Mouse (Mus musculus): ENCODE results near the gene Stxbp1.
"Not testable (repeated sequence)": the region's sequence is repeated elsewhere in the genome, so short reads cannot be mapped to it uniquely, and the experiment has no call there.

Gene Stxbp1

GRCm38 (mm10) chr2:32870275-32871100 is 23.4 kb upstream of the Stxbp1 start:
- DNase-seq, result no peak

GRCm38 (mm10) chr2:32869721-32870274 is 22.8 kb upstream of the Stxbp1 start:
- no peak for DNase-seq

DNA sequence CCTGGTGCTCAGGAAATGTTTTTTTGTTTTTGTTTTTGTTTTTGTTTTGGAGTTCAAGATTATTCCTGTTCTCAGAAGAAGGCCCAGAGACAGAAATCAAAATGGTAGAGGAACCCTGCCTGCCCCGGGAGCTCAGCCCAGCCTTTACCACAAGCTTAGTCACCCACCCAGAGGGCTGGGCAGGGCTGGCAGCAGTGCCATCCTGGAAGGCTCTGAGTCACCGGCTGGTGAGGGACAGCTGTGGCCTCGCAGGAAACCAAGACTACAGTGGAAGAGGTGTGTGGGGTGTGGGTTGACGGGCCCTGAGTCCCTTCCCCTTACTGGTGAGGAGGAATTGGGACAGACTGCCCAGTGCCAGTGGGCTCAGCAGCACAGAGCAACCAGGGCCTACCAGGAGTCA is 20.3 kb upstream of the Stxbp1 start:
- no peak for DNase-seq

DNA sequence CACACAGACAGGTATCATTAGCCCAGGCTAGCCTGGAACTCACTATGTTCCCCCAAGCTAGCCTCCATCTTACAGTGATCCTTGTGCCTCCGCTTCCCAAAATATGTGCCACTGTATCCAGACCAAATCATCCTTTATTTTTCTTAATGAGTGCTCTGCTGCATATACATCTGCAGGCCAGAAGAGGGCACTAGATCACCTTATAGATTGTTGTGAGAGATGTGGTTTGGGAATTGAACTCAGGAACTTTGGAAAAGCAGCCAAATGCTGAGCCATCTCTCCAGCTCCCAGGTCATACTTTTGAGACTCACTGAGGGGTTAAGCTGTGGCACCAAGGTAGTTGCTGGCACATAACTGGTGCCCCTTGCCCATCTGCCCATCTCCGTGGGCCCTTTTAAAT is 17.7 kb upstream of the Stxbp1 start:
- DNase-seq, result no peak

- no peak for DNase-seq
Observed at GRCm38 (mm10) chr2:32863317-32863716, 16.3 kb upstream of the Stxbp1 start.

GRCm38 (mm10) chr2:32860799-32861198 is 13.8 kb upstream of the Stxbp1 start:
- no peak for DNase-seq

- no peak for DNase-seq
Observed at GRCm38 (mm10) chr2:32859622-32860012, 12.6 kb upstream of the Stxbp1 start.

- no peak for DNase-seq
Observed at GRCm38 (mm10) chr2:32859010-32859621, 12.1 kb upstream of the Stxbp1 start.

GRCm38 (mm10) chr2:32857584-32857983 is 10.5 kb upstream of the Stxbp1 start:
- DNase-seq, result peak; percentile 72

GRCm38 (mm10) chr2:32855790-32856465 is 8.9 kb upstream of the Stxbp1 start:
- DNase-seq, result no peak

GRCm38 (mm10) chr2:32855046-32855785 is 8.2 kb upstream of the Stxbp1 start:
- DNase-seq, result no peak

DNA sequence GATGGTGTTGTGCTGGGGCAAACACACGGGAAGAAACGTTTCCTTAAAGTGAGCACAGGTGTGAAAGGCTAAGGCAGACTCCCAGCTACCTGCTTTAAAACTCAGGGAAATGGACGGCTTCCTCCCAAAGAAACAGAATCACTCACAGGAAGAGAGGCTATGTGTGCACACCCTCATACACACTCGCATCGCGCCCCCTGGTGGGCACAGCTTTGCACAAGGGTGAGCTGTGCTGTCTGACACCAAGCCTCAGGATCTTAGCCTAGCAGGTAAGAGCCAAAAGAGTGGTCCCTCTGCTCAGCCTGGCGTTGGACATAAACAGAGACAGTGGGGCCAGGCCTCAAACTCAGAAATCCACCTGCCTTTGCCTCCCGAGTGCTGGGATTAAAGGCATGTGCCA is 7.2 kb upstream of the Stxbp1 start:
- peak; percentile 89 for DNase-seq

DNA sequence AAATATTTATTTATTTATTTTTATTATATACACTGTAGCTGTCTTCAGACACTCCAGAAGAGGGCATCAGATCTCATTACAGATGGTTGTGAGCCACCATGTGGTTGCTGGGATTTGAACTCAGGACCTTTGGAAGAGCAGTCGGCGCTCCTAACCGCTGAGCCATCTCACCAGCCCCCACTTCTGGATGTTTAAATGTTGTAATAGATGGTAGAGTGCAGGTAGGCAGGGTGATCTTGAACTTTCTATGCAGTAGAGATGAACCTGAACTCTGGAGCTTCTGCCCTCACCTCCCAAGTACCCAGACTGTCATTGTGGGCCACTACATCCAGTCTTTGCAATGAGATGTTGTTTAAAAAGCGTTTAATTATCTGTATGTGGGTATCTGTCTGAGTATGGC is 6.7 kb upstream of the Stxbp1 start:
- not testable (repeated sequence) for DNase-seq

GRCm38 (mm10) chr2:32852156-32852555 is 5.1 kb upstream of the Stxbp1 start:
- peak; percentile 68 for DNase-seq

DNA sequence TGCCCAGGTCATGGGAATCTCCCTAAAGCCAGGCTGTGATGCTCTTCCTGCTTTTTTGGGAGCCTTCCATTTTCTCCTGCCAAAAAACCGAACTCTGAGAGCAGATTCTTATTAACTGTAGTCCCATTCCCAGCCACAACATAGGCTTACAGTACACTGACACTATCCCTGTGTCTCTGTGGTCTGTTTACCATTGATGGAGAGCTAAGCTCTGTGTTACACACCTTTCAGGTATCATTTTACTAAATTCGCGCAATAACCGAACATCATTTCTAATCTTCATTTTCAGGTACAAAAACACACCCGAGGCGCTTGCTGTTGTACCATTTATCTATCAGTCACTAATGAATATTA is 400 bp upstream of the Stxbp1 start:
- DNase-seq, result no peak

DNA sequence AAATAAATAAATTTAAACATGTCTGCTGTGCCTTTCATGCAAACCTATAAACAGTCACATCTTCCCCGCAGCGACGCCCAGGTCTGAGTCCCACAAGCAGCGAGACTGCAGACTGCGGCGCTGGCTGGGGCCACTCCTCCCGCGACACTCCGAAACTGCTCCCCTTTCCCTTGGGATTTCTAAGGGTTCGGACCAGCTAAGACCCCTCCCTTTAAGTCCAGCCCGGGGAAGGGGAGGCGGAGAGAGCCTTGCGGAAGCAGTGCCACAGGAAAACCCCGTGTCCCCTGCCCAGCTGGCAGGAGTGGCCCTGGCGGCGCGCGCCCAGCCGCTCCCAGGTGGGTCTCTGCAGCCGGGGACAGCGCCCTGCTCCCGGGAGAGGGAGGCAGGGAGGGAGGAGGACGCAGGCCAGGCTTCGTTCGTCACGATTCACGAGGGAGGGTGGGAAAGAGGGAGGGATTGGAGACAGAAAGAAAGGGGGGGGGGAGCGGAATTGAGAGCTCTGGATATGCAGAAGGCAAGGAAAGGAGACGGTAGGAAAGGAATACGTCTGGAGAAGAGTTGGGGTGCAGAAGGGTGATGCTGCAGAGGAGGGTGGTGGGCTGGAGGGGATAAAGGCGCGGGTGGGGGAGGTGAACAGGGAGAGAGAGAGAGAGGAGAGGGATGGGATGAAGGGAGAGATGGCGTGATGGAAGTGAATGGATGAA is 792 bp downstream of the Stxbp1 start:
- DNase-seq, result peak; percentile 74

DNA sequence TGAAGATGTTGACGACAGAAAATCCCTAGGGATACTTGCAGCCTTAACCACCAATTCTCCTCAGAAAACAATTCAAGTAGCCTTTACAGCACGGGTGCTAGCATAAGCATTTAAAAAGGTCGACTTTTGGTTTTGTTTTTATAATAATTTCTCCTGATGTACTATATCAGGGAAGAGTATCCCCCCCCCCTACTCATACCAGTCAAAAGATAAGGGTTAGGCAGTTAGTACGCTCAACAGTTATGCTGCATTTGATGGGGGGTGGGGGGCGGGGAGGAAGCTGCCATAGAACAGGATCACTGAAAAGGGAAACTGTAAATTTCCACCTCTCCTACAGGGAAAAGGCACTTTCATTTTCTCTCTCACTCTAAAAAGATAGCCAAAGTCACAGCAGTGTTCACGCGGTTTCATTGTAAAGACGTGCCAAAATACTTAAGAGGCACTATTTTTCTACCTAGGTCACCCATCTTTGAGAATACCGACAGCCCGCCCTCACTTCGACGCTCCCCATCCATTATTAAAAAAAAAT is 1.4 kb downstream of the Stxbp1 start:
- no peak for DNase-seq

GRCm38 (mm10) chr2:32842558-32842957 is 4.5 kb downstream of the Stxbp1 start:
- no peak for DNase-seq

GRCm38 (mm10) chr2:32841099-32841498 is 5.9 kb downstream of the Stxbp1 start:
- no peak for DNase-seq

GRCm38 (mm10) chr2:32839261-32839660 is 7.8 kb downstream of the Stxbp1 start:
- no peak for DNase-seq

DNA sequence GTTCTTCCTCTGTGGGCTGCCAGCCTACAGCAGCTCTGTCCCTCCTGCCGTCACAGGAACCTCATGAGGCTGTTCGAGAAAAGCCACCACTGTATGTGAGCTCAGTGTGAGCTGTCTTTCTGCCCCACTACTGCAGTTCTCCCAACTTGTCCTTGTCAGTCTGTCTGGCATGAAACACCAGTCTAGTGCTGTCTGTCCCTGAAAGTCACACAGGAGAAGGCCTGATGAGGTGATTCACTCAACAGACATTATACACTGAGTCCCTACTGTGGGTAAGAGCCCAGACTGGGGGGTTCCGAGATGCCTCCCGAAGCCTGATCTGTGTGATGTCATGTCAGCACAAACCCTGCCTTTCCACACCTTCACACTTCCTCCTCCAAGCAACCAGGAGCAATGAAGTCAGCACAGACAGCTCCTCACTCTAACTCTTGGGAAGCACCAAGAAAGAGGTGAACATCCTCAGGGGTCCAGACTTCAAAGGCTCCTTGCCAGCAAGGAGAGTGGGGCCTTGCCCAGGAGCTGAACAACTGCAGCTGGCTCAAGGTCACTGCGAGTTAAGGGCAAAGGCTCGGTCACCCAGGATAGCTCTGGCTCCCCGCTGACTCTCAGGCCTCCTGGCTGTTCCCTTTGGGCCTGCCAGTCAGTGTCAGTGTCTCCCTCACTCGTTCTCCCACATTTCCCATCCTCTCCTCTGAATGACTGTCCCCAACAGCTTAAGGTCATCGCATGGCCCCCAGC is 8.7 kb downstream of the Stxbp1 start:
- DNase-seq, result no peak
